Mouse (Mus musculus): Measurements from ENCODE around the gene Rac1. TPM values are rescaled to one million over a fixed set of nuclear protein-coding genes. Genes with fewer than 3 reads are reported as not detected.

The Rac1 gene
- polyA plus RNA-seq, 1 experiment from 2014 or later: 534 TPM

DNA sequence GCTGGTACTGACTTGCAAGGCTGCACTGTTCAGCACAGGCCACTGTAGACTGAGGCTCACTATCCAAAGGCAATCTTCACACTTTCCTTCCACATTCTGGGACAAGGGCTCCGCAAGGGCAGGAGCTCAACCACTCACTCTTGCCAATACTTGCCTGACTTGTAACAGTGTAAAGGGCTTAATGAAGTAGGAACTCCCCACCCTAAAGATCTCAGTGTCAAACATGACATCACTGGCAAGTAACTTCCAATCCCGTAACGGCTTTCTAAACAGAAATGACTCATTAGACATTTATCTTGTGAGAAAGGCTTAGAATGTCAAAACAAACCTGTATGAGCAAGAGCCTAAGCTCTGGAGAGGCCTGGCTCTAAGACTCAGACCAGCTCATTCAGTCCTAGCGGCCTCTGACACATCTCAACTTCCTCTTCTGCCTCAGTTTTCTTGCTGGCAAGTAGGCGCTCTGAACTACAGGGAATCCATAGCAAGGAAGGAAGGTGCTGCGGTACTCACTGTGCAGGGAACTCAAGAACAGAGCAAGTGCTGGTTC lies 9.7 kb downstream of the Rac1 start:
- WGBS: 79% methylated on average over 6 of the region's 6 CpGs
- Histone ChIP-seq H3K36me3 (ENCODE audit: control insufficient read depth, insufficient read depth, low read length) (peaks cover 46% of the 10 kb centered on the region), H3K9me3 (ENCODE audit: control insufficient read depth, low read length) (no peaks in the 10 kb centered on the region), H3K27me3 (replicated peaks; ENCODE audit: control insufficient read depth, insufficient read depth, low read length) (no peaks in the 10 kb centered on the region), H3K4me3 (ENCODE audit: low read depth, low read length) (no peak overlapping the region), H3K4me2 (ENCODE audit: low read depth, low read length) (no peak overlapping the region), H3K4me1 (ENCODE audit: control insufficient read depth, insufficient read depth, low read length) (peaks cover 8% of the 10 kb centered on the region; the same call in 1 of the 2 replicates), H3K27ac (replicated peaks; ENCODE audit: low read depth, low read length) (no peak overlapping the region; the same call in 1 of the 2 replicates), H3K9ac (ENCODE audit: low read depth, low read length) (no peak overlapping the region)
- DNase-seq (ENCODE audit: low spot score): peak; percentile 66
- peak; percentile 55 for ATAC-seq (ENCODE audit: low read depth)

DNA sequence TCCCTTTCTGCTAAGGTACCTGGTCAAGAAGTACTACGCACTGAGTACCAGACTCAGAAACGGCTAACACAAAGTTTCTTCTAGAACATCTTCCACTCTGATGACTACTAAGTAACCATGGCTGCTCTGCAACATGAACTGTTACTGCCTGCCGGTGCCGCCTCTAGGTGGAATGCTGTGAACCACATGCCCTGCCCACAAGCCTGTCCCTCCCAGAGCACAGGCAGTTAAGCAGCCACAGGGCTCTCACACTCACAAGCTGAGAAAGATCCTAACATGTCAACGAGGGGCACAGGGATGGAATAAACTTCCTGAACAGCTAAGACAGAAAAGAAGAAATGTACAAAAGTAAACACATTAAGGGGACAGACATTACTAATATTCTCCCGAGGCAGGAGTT lies 10.4 kb downstream of the Rac1 start:
- Histone ChIP-seq H3K9ac (ENCODE audit: low read depth, low read length) (no peak overlapping the region), H3K4me3 (ENCODE audit: low read depth, low read length) (no peak overlapping the region), H3K9me3 (ENCODE audit: control insufficient read depth, low read length) (no peaks in the 10 kb centered on the region), H3K27me3 (replicated peaks; ENCODE audit: control insufficient read depth, insufficient read depth, low read length) (no peaks in the 10 kb centered on the region), H3K4me2 (ENCODE audit: low read depth, low read length) (no peak overlapping the region), H3K4me1 (ENCODE audit: control insufficient read depth, insufficient read depth, low read length) (peaks cover 8% of the 10 kb centered on the region; the same call in 1 of the 2 replicates), H3K27ac (replicated peaks; ENCODE audit: low read depth, low read length) (no peak overlapping the region), H3K36me3 (ENCODE audit: control insufficient read depth, insufficient read depth, low read length) (peaks cover 49% of the 10 kb centered on the region)
- ATAC-seq (ENCODE audit: low read depth) (no peak), DNase-seq (ENCODE audit: low spot score) (peak; percentile 44)
- WGBS: 61% methylated on average over 6 of the region's 6 CpGs

DNA sequence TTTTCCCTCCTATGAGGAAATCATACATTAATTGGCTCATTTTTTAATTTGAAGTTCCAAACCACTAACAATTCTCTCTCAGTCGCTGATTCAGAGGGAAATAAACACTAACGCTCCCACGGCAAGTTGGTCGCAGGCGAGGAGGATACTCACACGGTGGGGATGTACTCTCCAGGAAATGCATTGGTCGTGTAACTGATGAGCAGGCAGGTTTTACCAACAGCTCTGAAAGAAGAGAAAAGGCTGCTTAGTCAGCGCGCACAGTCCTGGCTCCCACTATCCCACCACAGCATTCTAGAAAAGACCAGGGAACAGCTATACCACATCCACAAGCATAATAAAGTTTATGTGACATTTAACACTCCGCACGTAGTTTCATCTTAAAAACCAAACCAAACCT lies 10.8 kb downstream of the Rac1 start:
- H3K9me3 ChIP-seq (ENCODE audit: control insufficient read depth, low read length): no peaks in the 10 kb centered on the region
- ATAC-seq (ENCODE audit: low read depth) (no peak), DNase-seq (ENCODE audit: low spot score) (no peak)
- peaks cover 8% of the 10 kb centered on the region; the same call in 1 of the 2 replicates for H3K4me1 ChIP-seq (ENCODE audit: control insufficient read depth, insufficient read depth, low read length)
- 89% methylated on average over 11 of the region's 11 CpGs for WGBS
- no peaks in the 10 kb centered on the region for H3K27me3 ChIP-seq (replicated peaks; ENCODE audit: control insufficient read depth, insufficient read depth, low read length)
- H3K27ac ChIP-seq (replicated peaks; ENCODE audit: low read depth, low read length): no peak overlapping the region
- peaks cover 51% of the 10 kb centered on the region for H3K36me3 ChIP-seq (ENCODE audit: control insufficient read depth, insufficient read depth, low read length)
- no peak overlapping the region for H3K4me3 ChIP-seq (ENCODE audit: low read depth, low read length)
- H3K4me2 ChIP-seq (ENCODE audit: low read depth, low read length): no peak overlapping the region
- no peak overlapping the region for H3K9ac ChIP-seq (ENCODE audit: low read depth, low read length)

DNA sequence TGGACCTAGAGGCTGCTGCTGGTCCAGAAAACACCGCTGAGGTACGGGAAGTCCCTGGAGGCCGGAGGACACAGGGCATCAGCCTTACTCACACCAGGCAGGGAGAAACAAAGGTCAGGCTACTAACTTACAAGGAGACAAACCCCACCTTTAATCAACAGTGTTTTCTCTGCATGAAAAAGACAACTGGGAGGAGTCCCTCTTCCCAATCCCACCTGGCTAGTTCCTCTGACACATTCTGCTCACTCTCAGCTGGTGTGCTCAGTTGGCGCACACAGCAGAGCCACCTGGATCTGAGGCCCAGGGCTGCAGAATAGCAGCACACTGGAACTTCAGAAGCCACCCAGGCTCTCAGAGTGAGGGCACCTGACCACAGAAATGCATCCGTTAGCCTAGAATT lies 13.0 kb downstream of the Rac1 start:
- H3K27me3 ChIP-seq (replicated peaks; ENCODE audit: control insufficient read depth, insufficient read depth, low read length): no peaks in the 10 kb centered on the region
- no peak overlapping the region for H3K4me2 ChIP-seq (ENCODE audit: low read depth, low read length)
- WGBS: 91% methylated on average over 5 of the region's 5 CpGs
- H3K27ac ChIP-seq (replicated peaks; ENCODE audit: low read depth, low read length): no peak overlapping the region
- H3K9me3 ChIP-seq (ENCODE audit: control insufficient read depth, low read length): no peaks in the 10 kb centered on the region
- H3K36me3 ChIP-seq (ENCODE audit: control insufficient read depth, insufficient read depth, low read length): peaks cover 65% of the 10 kb centered on the region
- no peak for ATAC-seq (ENCODE audit: low read depth)
- DNase-seq (ENCODE audit: low spot score): no peak
- H3K9ac ChIP-seq (ENCODE audit: low read depth, low read length): no peak overlapping the region
- H3K4me1 ChIP-seq (ENCODE audit: control insufficient read depth, insufficient read depth, low read length): peaks cover 8% of the 10 kb centered on the region; the same call in 1 of the 2 replicates
- no peak overlapping the region for H3K4me3 ChIP-seq (ENCODE audit: low read depth, low read length)

DNA sequence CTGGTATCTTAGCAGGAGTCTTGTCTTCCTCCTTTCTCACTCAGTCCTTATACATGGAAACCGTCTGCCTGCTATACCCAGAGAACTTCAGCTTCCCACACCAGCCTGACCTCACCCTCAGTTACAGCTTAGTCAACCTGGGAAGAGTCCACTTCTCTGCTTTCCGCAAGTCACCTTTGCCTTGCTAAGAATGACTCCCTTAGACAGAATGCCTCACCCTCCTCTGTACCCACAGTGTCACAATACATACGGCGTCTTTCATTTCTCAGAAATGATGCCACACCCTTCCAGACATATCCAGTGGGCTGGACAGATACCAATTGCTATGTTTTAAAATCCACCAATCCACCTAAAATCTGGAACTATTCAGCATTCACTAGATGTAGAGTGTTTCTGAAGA lies 15.5 kb downstream of the Rac1 start:
- DNase-seq (ENCODE audit: low spot score) (no peak), ATAC-seq (ENCODE audit: low read depth) (no peak)
- H3K4me2 ChIP-seq (ENCODE audit: low read depth, low read length): no peak overlapping the region
- 0 out of 2 replicates have a peak overlapping the region, but pooled peaks have one; percentile 17 for H3K27ac ChIP-seq (replicated peaks; ENCODE audit: low read depth, low read length)
- H3K36me3 ChIP-seq (ENCODE audit: control insufficient read depth, insufficient read depth, low read length): peaks cover 71% of the 10 kb centered on the region
- H3K27me3 ChIP-seq (replicated peaks; ENCODE audit: control insufficient read depth, insufficient read depth, low read length): no peaks in the 10 kb centered on the region
- no peak overlapping the region for H3K4me3 ChIP-seq (ENCODE audit: low read depth, low read length)
- H3K4me1 ChIP-seq (ENCODE audit: control insufficient read depth, insufficient read depth, low read length): peaks cover 20% of the 10 kb centered on the region
- WGBS: 81% methylated on average over 4 of the region's 4 CpGs
- no peaks in the 10 kb centered on the region for H3K9me3 ChIP-seq (ENCODE audit: control insufficient read depth, low read length)
- H3K9ac ChIP-seq (ENCODE audit: low read depth, low read length): no peak overlapping the region

DNA sequence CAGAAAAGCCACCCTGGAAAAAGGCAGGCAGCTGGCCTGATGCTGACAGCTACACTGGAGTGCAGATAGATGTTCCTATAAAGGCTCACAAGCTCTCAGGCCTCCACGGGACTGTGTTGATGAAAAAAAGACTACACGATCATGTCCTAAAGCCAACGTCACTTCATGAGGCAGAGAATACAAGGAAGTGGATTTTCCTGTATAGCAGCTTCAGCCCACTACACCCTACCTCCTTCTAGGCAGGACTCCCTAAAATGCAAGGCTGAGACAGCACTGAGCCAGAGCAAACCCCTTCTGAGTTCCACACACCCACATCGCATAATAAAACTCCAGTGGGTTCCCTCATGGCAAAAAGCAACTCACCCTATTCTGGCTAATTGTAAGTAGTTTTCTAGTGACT lies 16.3 kb downstream of the Rac1 start:
- 68% methylated on average over 4 of the region's 4 CpGs for whole genome bisulfite sequencing
- Histone ChIP-seq H3K9ac (ENCODE audit: low read depth, low read length) (no peak overlapping the region), H3K27me3 (replicated peaks; ENCODE audit: control insufficient read depth, insufficient read depth, low read length) (no peaks in the 10 kb centered on the region), H3K27ac (replicated peaks; ENCODE audit: low read depth, low read length) (0 out of 2 replicates have a peak overlapping the region, but pooled peaks have one; percentile 17), H3K4me1 (ENCODE audit: control insufficient read depth, insufficient read depth, low read length) (peaks cover 20% of the 10 kb centered on the region), H3K9me3 (ENCODE audit: control insufficient read depth, low read length) (no peaks in the 10 kb centered on the region), H3K4me3 (ENCODE audit: low read depth, low read length) (no peak overlapping the region), H3K4me2 (ENCODE audit: low read depth, low read length) (no peak overlapping the region), H3K36me3 (ENCODE audit: control insufficient read depth, insufficient read depth, low read length) (peaks cover 70% of the 10 kb centered on the region)
- peak; percentile 41 for DNase-seq (ENCODE audit: low spot score)
- no peak for ATAC-seq (ENCODE audit: low read depth)

DNA sequence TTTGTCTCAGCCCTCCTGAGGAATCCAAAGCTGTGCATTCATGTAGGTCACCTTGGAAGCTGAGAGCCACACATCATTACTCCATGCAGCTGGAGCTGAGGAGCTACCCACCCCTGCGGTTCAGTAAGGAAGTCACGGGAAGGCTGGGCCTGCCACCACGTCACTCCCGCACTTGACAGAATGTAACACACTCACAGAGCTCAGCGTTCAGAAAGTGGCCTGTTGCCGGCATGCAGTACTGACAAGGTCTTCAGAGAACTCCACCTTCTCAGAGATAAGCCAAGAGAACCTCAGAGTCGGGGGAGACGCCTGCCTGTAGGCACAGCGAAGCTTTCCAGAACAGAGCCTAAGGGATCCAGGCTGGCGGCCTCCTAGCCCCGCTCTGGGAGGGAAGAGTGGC lies 18.1 kb downstream of the Rac1 start:
- no peak overlapping the region for H3K4me3 ChIP-seq (ENCODE audit: low read depth, low read length)
- H3K27me3 ChIP-seq (replicated peaks; ENCODE audit: control insufficient read depth, insufficient read depth, low read length): no peaks in the 10 kb centered on the region
- H3K27ac ChIP-seq (replicated peaks; ENCODE audit: low read depth, low read length): no peak overlapping the region
- ATAC-seq (ENCODE audit: low read depth) (no peak), DNase-seq (ENCODE audit: low spot score) (no peak)
- peaks cover 69% of the 10 kb centered on the region for H3K36me3 ChIP-seq (ENCODE audit: control insufficient read depth, insufficient read depth, low read length)
- H3K9ac ChIP-seq (ENCODE audit: low read depth, low read length): no peak overlapping the region
- H3K9me3 ChIP-seq (ENCODE audit: control insufficient read depth, low read length): no peaks in the 10 kb centered on the region
- H3K4me1 ChIP-seq (ENCODE audit: control insufficient read depth, insufficient read depth, low read length): peaks cover 20% of the 10 kb centered on the region
- no peak overlapping the region for H3K4me2 ChIP-seq (ENCODE audit: low read depth, low read length)
- 68% methylated on average over 11 of the region's 11 CpGs for WGBS

DNA sequence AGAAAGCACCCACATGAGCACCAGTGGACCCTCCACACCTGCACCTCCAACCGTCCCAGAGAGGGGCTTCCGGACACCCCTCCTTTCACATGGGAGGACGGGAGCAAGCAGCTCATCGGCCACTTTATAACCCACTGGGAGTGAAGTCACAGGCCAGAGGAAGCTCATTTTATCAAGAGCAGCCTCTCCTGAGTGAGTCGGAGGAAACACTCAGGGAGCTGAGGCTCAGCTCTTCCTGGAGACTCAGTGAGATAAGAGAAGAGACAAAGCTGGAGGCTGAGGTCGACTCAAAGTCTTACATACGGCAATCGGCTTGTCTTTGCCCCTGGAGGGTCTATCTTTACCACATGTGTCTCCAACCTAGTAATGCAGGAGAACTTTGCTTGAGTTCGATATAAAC lies 18.5 kb downstream of the Rac1 start:
- peaks cover 20% of the 10 kb centered on the region for H3K4me1 ChIP-seq (ENCODE audit: control insufficient read depth, insufficient read depth, low read length)
- no peak overlapping the region; the same call in 1 of the 2 replicates for H3K27ac ChIP-seq (replicated peaks; ENCODE audit: low read depth, low read length)
- H3K27me3 ChIP-seq (replicated peaks; ENCODE audit: control insufficient read depth, insufficient read depth, low read length): no peaks in the 10 kb centered on the region
- peaks cover 68% of the 10 kb centered on the region for H3K36me3 ChIP-seq (ENCODE audit: control insufficient read depth, insufficient read depth, low read length)
- ATAC-seq (ENCODE audit: low read depth): no peak
- 65% methylated on average over 9 of the region's 9 CpGs for WGBS
- H3K4me3 ChIP-seq (ENCODE audit: low read depth, low read length): no peak overlapping the region
- DNase-seq (ENCODE audit: low spot score): no peak
- H3K4me2 ChIP-seq (ENCODE audit: low read depth, low read length): no peak overlapping the region
- no peaks in the 10 kb centered on the region for H3K9me3 ChIP-seq (ENCODE audit: control insufficient read depth, low read length)
- no peak overlapping the region for H3K9ac ChIP-seq (ENCODE audit: low read depth, low read length)

DNA sequence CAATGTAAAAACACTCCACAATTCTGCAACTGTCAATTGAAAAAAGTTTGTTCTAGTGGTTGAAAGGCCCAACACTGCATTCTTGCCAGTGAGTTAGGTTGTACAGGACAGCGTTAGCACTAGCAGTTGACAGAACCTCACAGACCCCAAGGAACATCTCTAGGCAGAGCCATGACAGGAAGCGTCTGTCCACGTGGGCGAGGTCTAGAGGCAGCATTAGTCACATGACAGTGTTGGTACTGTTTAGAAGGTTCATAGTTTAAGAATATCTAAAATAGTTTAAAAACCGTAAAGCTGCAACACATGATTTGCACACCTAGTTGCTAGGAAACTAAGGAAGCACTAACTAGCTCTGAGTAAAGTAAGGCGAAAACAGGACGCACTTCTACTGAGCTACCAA lies 22.3 kb downstream of the Rac1 start:
- no peak overlapping the region for H3K9ac ChIP-seq (ENCODE audit: low read depth, low read length)
- peaks cover 58% of the 10 kb centered on the region for H3K36me3 ChIP-seq (ENCODE audit: control insufficient read depth, insufficient read depth, low read length)
- no peaks in the 10 kb centered on the region for H3K27me3 ChIP-seq (replicated peaks; ENCODE audit: control insufficient read depth, insufficient read depth, low read length)
- H3K27ac ChIP-seq (replicated peaks; ENCODE audit: low read depth, low read length): no peak overlapping the region
- no peak overlapping the region for H3K4me2 ChIP-seq (ENCODE audit: low read depth, low read length)
- no peak for DNase-seq (ENCODE audit: low spot score)
- ATAC-seq (ENCODE audit: low read depth): no peak
- peaks cover 20% of the 10 kb centered on the region for H3K4me1 ChIP-seq (ENCODE audit: control insufficient read depth, insufficient read depth, low read length)
- no peak overlapping the region for H3K4me3 ChIP-seq (ENCODE audit: low read depth, low read length)
- H3K9me3 ChIP-seq (ENCODE audit: control insufficient read depth, low read length): no peaks in the 10 kb centered on the region
- WGBS: 78% methylated on average over 7 of the region's 7 CpGs
